Mouse (Mus musculus): ENCODE measurements around the gene Pla2g1b. TPM values are rescaled to one million over a fixed set of nuclear protein-coding genes. Genes with fewer than 3 reads are reported as not detected.

Gene Pla2g1b
- polyA plus RNA-seq, 1 experiment from 2014 or later = 1.4 TPM

DNA sequence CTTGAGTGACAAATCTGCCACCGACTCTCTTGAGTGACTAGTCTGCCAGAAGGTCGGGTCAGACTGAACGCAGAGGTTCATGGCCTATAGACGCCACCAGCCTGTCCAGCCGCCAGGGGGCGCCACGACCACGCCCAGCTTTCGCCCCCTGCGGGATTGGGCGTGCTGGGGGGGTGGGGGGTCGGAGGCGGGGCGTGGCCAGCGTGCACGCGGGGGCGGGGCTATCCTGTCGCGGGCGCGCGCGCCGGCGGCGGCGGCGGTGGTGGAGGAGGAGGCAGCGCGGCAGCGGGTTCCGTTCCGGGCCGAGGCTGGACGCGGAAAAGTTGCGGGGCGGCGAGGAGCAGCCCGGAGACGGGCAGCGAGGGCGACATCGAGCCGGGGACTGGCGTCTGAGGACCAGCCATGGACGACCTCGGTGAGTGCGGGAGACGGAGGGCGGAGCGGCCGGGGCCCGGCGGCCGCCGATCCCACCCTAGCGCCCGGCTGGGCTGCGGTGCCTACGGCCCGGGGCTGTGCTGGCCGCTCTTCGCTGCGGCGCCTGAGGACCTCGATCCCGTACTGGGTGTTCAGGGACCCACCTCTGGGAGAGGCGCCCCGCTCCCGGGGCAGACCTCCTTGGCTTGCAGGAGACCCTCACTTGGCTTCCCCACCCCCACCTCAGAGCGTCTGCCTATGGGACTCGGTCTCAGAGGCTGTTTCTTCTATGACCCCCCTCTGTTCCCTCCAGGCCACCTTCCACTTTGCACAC lies 40.6 kb downstream of the Pla2g1b start, which contains the start of gene Pxn:
TSS of gene Pxn (plus strand) at position 223 of the 748 bp plus-strand sequence.
- peak; percentile 95 for DNase-seq (ENCODE audit: low spot score)
- H3K4me3 ChIP-seq = peak within 1 kb of the TSS; percentile 97
- no peaks in the 10 kb centered on the region for H3K9me3 ChIP-seq
- H3K36me3 ChIP-seq = no peaks in the 10 kb centered on the region
- under 1% methylated on average over 72 of the region's 74 CpGs for WGBS
- H3K27me3 ChIP-seq (ENCODE audit: insufficient read depth, poor library complexity, severe bottlenecking) = no peaks in the 10 kb centered on the region
- H3K27ac ChIP-seq = peak within 1 kb of the TSS; percentile 95
- peaks cover 44% of the 10 kb centered on the region for H3K4me1 ChIP-seq

DNA sequence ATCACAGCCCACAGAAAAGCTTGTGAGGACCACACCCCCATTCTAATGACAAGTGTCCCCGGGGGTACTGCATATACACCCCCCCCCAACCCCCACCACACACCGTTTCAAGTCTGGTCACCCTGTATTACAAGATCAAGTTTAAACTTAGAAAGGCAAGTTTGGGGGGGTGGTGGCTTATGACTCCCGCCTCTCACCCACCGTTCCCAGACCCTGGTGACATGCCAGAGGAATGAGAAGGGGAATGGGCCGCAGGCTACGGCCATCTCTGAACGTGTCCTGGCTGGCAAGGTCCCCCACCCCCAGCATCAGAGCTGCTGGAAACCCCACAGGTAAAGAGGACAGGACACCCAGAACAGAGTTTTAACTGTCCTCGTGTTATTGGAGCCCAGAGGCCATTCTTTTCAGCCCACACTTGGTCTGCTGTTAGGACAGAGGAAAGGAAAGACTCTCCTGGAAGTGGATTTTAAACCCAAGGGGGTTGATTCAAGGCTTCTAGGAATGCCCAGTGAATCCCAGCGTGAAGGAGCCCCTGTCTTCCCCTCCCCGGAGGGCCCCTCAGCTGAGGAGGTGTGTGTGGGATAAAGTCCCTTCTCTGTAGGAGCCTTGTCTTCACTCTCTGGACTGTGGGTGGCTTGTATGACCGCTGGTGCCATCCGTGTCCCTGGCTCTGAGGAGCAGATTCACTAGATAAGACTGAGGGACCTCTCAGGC lies 41.4 kb downstream of the Pla2g1b start:
- Histone ChIP-seq H3K36me3 (no peaks in the 10 kb centered on the region), H3K9me3 (no peaks in the 10 kb centered on the region), H3K4me3 (peak overlapping the region; percentile 97), H3K27ac (peak overlapping the region; percentile 95), H3K27me3 (ENCODE audit: insufficient read depth, poor library complexity, severe bottlenecking) (no peaks in the 10 kb centered on the region), H3K4me1 (peaks cover 49% of the 10 kb centered on the region)
- DNase-seq (ENCODE audit: low spot score) = no peak
- 24% methylated on average over 12 of the region's 12 CpGs for WGBS

DNA sequence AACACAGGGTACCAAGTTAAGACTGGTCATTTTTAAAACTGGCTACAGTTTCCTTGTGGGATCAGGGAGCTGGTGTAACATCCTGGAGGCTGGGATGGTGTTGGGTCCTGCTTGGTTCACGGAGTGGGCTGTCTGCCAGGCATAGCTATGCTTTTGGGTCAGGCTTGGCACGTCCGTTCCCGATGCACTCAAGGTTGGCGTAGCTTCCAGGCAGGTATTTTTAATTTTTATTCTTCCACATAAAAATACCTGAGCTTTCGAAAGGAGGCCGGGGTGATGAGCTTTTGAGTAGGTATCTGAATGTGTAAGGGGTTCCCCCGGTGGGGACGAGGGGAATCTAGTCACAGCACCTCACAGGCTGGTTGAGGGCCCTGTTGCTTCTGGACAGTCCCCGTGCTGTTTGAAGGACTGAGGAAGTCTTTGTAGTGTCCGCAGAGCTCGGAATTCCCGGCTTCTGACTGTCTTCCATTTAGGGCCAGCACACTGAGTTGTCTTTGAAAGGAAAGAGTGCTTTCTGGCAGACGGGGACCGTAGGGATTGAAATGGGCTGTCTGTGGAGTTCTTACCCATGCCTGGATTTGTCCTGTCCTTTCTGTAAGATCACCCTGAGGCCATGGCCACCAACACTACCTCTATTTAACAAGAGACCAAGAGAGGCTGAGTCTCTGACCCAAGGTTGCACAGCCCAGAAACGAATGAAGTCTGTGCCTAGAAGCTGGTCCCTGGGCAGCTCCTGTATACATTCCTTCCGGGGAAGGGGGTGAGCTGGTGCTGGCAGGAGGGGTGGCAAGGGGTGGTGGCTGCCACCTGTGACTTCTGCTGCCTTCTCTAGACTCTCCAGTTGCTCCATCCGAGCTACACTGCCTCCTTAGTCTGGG lies 42.2 kb downstream of the Pla2g1b start:
- 0 out of 2 replicates have a peak, but pooled peaks cover 3% of the 10 kb centered on the region for H3K36me3 ChIP-seq
- H3K27me3 ChIP-seq (ENCODE audit: insufficient read depth, poor library complexity, severe bottlenecking) = no peaks in the 10 kb centered on the region
- H3K4me3 ChIP-seq = peak overlapping the region; percentile 97
- WGBS = 53% methylated on average over 18 of the region's 18 CpGs
- no peak for DNase-seq (ENCODE audit: low spot score)
- H3K4me1 ChIP-seq = peaks cover 49% of the 10 kb centered on the region
- H3K9me3 ChIP-seq = no peaks in the 10 kb centered on the region
- H3K27ac ChIP-seq = peak overlapping the region; percentile 95; the same call in 1 of the 2 replicates

DNA sequence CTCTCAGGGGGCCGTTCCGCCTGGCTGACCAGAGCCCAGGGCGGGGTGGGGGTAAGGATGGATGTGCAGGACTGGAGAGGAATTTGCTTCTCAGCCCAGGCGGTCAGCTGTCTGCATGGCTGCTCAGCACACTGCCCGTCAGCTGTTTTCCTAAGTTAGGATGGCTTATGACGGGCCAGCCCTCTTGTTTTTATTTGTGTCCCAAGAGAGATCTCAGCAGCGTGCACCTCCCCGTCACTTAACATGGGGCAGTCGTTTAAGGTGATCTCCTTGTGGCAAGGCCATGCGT lies 42.7 kb downstream of the Pla2g1b start:
- H3K36me3 ChIP-seq = peaks cover 8% of the 10 kb centered on the region; the same call in 1 of the 2 replicates
- H3K9me3 ChIP-seq = no peaks in the 10 kb centered on the region
- H3K27ac ChIP-seq = 0 out of 2 replicates have a peak overlapping the region, but pooled peaks have one; percentile 95
- peaks cover 49% of the 10 kb centered on the region for H3K4me1 ChIP-seq
- DNase-seq (ENCODE audit: low spot score) = no peak
- 43% methylated on average over 10 of the region's 10 CpGs for WGBS
- H3K27me3 ChIP-seq (ENCODE audit: insufficient read depth, poor library complexity, severe bottlenecking) = no peaks in the 10 kb centered on the region
- H3K4me3 ChIP-seq = peak overlapping the region; percentile 97

DNA sequence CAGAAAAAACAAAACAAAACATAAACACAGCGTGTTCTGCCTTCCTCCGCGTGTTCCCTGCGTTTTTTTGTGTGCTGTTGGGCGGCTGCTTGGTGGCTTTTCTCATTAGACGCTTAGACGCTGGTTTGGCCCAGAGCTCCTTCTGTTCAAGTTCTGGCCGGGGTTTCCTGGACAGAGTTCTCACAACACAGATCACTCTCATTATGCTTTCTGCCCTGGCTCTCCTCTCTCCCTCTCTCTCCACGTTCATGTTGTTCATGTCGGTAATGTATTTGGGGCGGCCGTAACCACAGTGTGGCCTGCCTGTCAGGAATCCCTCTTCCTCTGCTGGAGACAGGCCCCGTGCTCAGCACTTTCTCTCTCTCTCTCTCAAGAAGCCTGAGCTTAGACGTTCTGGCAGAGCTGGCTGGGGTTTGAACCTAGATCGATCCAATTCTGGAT lies 43.3 kb downstream of the Pla2g1b start:
- peak overlapping the region; percentile 24 for H3K4me3 ChIP-seq

DNA sequence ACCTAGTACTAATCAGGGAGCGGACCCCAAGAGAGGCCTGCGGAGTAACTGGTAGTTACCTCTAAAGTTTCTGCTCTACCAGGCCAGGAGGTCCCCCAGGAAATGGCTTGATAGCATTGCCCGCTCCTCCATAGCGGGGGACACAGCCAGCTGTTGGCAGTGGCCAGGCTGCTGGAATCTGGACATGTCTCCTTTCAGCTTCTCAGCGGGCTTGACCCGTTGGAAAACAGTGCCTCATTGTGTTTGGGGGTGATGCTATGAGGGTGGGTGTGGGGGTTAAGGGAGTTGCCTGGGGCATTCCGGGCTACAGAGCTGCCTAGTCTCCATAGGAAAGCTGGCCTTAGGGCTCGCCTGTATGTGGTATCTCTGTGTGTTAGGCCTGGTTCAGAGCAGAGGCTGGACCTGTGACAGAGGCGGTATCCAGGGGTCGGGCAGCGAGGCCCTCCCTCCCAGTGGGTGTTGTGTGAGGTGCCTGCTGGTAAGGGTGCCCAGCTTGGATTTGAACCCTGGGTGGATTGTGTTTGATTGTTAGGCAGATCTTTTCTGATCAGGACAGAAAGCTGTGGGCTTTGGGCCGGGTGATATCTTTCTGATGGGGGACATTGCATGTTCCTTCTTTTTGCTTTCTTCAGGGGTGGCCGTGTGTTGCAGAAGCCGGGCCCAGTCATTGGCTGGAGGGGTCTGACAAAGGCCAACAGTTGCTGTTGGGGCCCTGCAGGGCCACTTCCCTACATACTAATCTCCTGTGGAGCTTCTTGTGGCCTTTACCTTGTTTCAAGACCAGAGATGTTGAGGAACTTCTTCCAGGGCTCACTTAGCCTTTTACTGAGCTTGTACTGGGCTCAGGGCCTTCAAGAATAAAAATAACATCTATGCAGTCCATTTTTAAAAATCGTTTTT lies 44.0 kb downstream of the Pla2g1b start:
- 69% methylated on average over 15 of the region's 15 CpGs for whole genome bisulfite sequencing
- 0 out of 2 replicates have a peak overlapping the region, but pooled peaks have one; percentile 27 for H3K4me3 ChIP-seq
- no peak for DNase-seq (ENCODE audit: low spot score)

More for the DNA sequence above, 43.3 kb downstream of the Pla2g1b start:
- DNase-seq (ENCODE audit: low spot score) = no peak
- Histone ChIP-seq H3K9me3 (no peaks in the 10 kb centered on the region), H3K27ac (peak overlapping the region; percentile 69), H3K36me3 (peaks cover 9% of the 10 kb centered on the region; the same call in 1 of the 2 replicates), H3K4me1 (peaks cover 55% of the 10 kb centered on the region), H3K27me3 (ENCODE audit: insufficient read depth, poor library complexity, severe bottlenecking) (no peaks in the 10 kb centered on the region)
- 57% methylated on average over 15 of the region's 15 CpGs for WGBS

DNA sequence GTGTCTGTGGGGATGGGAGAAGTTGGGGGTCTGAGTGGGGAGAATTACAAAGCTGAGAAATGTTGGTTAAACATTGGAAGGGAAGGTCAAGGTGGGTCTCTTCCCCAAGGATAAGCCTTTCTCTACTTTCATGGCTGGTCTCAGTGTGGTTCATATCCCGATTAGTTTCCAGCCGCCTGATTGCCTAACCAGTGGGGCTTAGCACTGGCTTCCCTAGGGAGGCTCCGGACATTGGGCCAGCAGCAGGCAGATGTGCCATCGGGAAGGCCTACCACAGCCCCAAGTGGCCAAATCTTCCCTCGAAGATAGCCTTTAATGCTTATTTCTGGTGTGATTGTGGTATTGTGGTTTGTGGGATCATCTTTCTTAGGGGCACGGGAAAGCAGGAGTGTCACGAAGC lies 46.3 kb downstream of the Pla2g1b start:
- Histone ChIP-seq H3K27me3 (ENCODE audit: insufficient read depth, poor library complexity, severe bottlenecking) (no peaks in the 10 kb centered on the region), H3K36me3 (peaks cover 13% of the 10 kb centered on the region), H3K4me1 (peaks cover 66% of the 10 kb centered on the region), H3K27ac (no peak overlapping the region), H3K4me3 (no peak overlapping the region), H3K9me3 (no peaks in the 10 kb centered on the region)
- 87% methylated on average over 7 of the region's 7 CpGs for WGBS
- no peak for DNase-seq (ENCODE audit: low spot score)

More for the DNA sequence above, 44.0 kb downstream of the Pla2g1b start:
- H3K9me3 ChIP-seq = no peaks in the 10 kb centered on the region
- H3K27ac ChIP-seq = peak overlapping the region; percentile 69; the same call in 1 of the 2 replicates
- peaks cover 62% of the 10 kb centered on the region for H3K4me1 ChIP-seq
- peaks cover 9% of the 10 kb centered on the region; the same call in 1 of the 2 replicates for H3K36me3 ChIP-seq
- H3K27me3 ChIP-seq (ENCODE audit: insufficient read depth, poor library complexity, severe bottlenecking) = no peaks in the 10 kb centered on the region

DNA sequence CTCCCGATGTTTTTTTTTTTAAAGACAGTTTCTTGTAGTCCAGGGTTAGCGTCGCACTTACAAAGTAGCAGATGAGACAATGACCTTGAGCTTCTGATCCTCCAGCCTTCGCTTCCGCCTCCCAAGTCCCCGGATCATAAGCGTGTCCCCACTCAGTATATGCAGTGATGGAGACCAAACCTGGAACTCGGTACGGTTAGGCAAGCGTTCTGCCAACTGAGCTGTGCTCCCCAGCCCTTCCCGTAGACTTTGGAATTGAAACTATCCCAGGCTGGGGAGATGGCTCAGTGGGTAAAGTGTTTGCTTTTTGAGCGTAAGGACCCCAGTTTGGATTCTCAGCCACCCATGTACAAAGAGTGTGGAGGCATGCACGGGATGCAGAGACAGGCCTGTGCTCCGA lies 47.2 kb downstream of the Pla2g1b start:
- Histone ChIP-seq H3K27ac (peak overlapping the region; percentile 18; the same call in 1 of the 2 replicates), H3K9me3 (no peaks in the 10 kb centered on the region), H3K4me3 (no peak overlapping the region), H3K36me3 (peaks cover 17% of the 10 kb centered on the region), H3K27me3 (ENCODE audit: insufficient read depth, poor library complexity, severe bottlenecking) (no peaks in the 10 kb centered on the region), H3K4me1 (peaks cover 57% of the 10 kb centered on the region)
- DNase-seq (ENCODE audit: low spot score) = no peak
- 93% methylated on average over 14 of the region's 14 CpGs for WGBS

DNA sequence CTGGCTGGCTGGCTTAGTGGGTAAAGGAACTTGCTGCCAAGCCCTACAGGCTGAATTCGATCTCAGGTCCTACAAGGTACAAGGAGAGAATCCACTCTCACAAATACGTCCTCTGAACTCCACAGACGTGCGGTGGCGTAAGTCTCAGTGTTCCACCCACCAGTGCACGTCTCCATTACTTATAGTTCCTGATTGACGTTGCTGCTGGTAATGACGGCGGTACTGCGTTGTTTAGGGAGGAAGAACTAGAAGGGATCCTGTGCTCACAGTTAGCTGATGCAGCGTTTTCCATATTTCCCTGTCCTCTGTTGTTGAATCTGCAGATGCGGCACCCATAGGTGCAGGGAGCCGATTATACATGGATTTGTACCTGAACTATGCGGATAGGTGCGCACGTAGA lies 47.7 kb downstream of the Pla2g1b start:
- WGBS = 94% methylated on average over 16 of the region's 16 CpGs
- Histone ChIP-seq H3K4me3 (no peak overlapping the region), H3K27ac (peak overlapping the region; percentile 18; the same call in 1 of the 2 replicates), H3K9me3 (no peaks in the 10 kb centered on the region), H3K4me1 (peaks cover 53% of the 10 kb centered on the region), H3K27me3 (ENCODE audit: insufficient read depth, poor library complexity, severe bottlenecking) (no peaks in the 10 kb centered on the region), H3K36me3 (peaks cover 19% of the 10 kb centered on the region)
- DNase-seq (ENCODE audit: low spot score) = no peak

DNA sequence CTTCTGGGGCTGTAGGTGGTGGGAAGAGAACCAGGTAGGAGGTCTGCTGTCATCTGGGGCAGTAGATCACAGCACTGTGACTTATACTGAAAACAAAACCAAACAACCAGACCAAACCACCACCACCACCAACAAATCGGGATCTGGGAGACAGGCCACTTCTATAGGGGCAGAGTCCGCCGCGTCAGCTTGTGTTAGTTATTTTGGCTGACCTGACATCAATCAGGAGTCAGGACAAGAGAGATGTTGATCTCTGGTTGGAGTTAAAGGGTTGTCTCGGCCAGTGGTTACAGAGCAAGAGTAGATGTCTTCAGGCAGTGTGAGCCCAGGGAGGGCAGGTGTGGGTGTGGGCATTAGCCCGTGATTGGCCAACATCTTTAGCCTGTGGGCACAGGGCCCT lies 48.3 kb downstream of the Pla2g1b start:
- Histone ChIP-seq H3K27ac (peak overlapping the region; percentile 85), H3K4me3 (peak overlapping the region; percentile 15; the same call in 1 of the 2 replicates), H3K4me1 (peaks cover 51% of the 10 kb centered on the region), H3K9me3 (no peaks in the 10 kb centered on the region), H3K36me3 (peaks cover 19% of the 10 kb centered on the region), H3K27me3 (ENCODE audit: insufficient read depth, poor library complexity, severe bottlenecking) (no peaks in the 10 kb centered on the region)
- DNase-seq (ENCODE audit: low spot score) = no peak
- 92% methylated on average over 6 of the region's 6 CpGs for WGBS

DNA sequence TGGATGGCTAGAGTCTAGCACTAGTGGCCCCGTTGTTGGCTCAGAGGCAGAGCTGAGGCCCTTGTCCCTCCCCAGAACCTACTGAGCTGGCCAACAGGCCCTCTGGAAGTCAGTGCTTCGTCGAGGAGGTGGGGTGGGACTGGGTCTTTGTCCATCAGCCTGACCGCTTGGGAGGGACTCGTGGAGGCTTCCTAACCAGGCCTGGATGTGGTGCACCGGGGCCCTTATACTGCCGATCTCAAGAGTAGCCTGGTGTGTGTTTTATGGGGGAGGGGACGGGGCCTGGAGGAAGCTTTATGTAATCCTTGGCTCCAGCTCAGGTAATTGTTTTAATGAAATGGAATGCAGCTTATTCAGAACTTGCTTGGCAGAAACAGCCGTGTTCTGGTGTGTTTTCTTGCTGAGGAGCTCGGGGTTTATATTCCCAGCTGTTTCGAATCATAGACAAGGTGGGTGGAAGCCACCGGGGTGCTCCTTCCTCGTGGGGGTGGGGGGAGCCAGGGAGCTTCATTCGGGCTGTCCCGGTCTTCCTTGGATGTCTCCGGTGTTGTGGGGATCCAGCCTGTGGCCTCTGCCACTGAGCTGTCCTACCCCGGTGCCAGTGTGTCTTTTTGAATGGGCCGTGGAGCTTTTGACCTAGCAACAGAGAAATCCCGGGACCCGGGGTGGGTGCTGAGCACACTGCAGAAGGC lies 49.0 kb downstream of the Pla2g1b start:
- Histone ChIP-seq H3K27me3 (ENCODE audit: insufficient read depth, poor library complexity, severe bottlenecking) (no peaks in the 10 kb centered on the region), H3K9me3 (no peaks in the 10 kb centered on the region), H3K27ac (peak overlapping the region; percentile 85), H3K36me3 (peaks cover 19% of the 10 kb centered on the region), H3K4me1 (peaks cover 46% of the 10 kb centered on the region), H3K4me3 (peak overlapping the region; percentile 15; the same call in 1 of the 2 replicates)
- no peak for DNase-seq (ENCODE audit: low spot score)
- 65% methylated on average over 20 of the region's 20 CpGs for WGBS

Measured in heart, embryonic 10.5 days (tissue).